Mouse (Mus musculus): Measurements from ENCODE around the gene Sync. TPM values are rescaled to one million over a fixed set of nuclear protein-coding genes. Genes with fewer than 3 reads are reported as not detected.

Sync gene
- polyA plus RNA-seq (2012; rRNA removed) = 0.36 and 0.40 TPM in 2 replicates

- Histone ChIP-seq H3K27me3 (ENCODE audit: control insufficient read depth, insufficient read depth, low read length) (no peaks in the 10 kb centered on the region), H3K36me3 (ENCODE audit: control insufficient read depth, insufficient read depth, low read length) (no peaks in the 10 kb centered on the region), H3K4me3 (ENCODE audit: control insufficient read depth, low read depth, low read length) (peak within 1 kb of the TSS; percentile 77), H3K4me1 (ENCODE audit: control insufficient read depth, insufficient read depth, low read length) (peaks cover 10% of the 10 kb centered on the region), H3K27ac (ENCODE audit: control insufficient read depth, insufficient read depth, low read depth, low read length) (peak within 1 kb of the TSS; percentile 37; the same call in 1 of the 2 replicates)
- TF ChIP-seq POLR2A (IDR thresholded peaks at IDR 0.05; ENCODE audit: control insufficient read depth, low read depth, low read length) (no peak), CTCF (IDR thresholded peaks at IDR 0.05; ENCODE audit: control insufficient read depth, insufficient read depth, insufficient replicate concordance, low read depth, low read length) (no peak)
These were observed at the start of gene Sync for GRCm38 (mm10) chr4:129287472-129287981. Gene Sync, plus strand, starts transcription at chr4:129287617.

- no peak for TF ChIP-seq CTCF (IDR thresholded peaks at IDR 0.05; ENCODE audit: control insufficient read depth, insufficient read depth, insufficient replicate concordance, low read depth, low read length)
- TF ChIP-seq POLR2A (IDR thresholded peaks at IDR 0.05; ENCODE audit: control insufficient read depth, low read depth, low read length) = no peak
- Histone ChIP-seq H3K27ac (ENCODE audit: control insufficient read depth, insufficient read depth, low read depth, low read length) (no peak overlapping the region), H3K36me3 (ENCODE audit: control insufficient read depth, insufficient read depth, low read length) (no peaks in the 10 kb centered on the region), H3K4me3 (ENCODE audit: control insufficient read depth, low read depth, low read length) (no peak overlapping the region; the same call in 1 of the 2 replicates), H3K27me3 (ENCODE audit: control insufficient read depth, insufficient read depth, low read length) (no peaks in the 10 kb centered on the region), H3K4me1 (ENCODE audit: control insufficient read depth, insufficient read depth, low read length) (peaks cover 11% of the 10 kb centered on the region)
These were observed 49.5 kb upstream of the Sync start for GRCm38 (mm10) chr4:129237843-129238441.

GRCm38 (mm10) chr4:129238579-129239016, 48.8 kb upstream of the Sync start:
- H3K4me3 ChIP-seq (ENCODE audit: control insufficient read depth, low read depth, low read length) = peak overlapping the region; percentile 66
- H3K27ac ChIP-seq (ENCODE audit: control insufficient read depth, insufficient read depth, low read depth, low read length) = no peak overlapping the region
- TF ChIP-seq POLR2A (IDR thresholded peaks at IDR 0.05; ENCODE audit: control insufficient read depth, low read depth, low read length) (no peak), CTCF (IDR thresholded peaks at IDR 0.05; ENCODE audit: control insufficient read depth, insufficient read depth, insufficient replicate concordance, low read depth, low read length) (no peak)
- no peaks in the 10 kb centered on the region for H3K27me3 ChIP-seq (ENCODE audit: control insufficient read depth, insufficient read depth, low read length)
- H3K4me1 ChIP-seq (ENCODE audit: control insufficient read depth, insufficient read depth, low read length) = peaks cover 11% of the 10 kb centered on the region
- no peaks in the 10 kb centered on the region for H3K36me3 ChIP-seq (ENCODE audit: control insufficient read depth, insufficient read depth, low read length)

GRCm38 (mm10) chr4:129239075-129239474, 48.3 kb upstream of the Sync start:
- no peak overlapping the region for H3K27ac ChIP-seq (ENCODE audit: control insufficient read depth, insufficient read depth, low read depth, low read length)
- H3K27me3 ChIP-seq (ENCODE audit: control insufficient read depth, insufficient read depth, low read length) = no peaks in the 10 kb centered on the region
- peaks cover 11% of the 10 kb centered on the region for H3K4me1 ChIP-seq (ENCODE audit: control insufficient read depth, insufficient read depth, low read length)
- no peaks in the 10 kb centered on the region for H3K36me3 ChIP-seq (ENCODE audit: control insufficient read depth, insufficient read depth, low read length)
- H3K4me3 ChIP-seq (ENCODE audit: control insufficient read depth, low read depth, low read length) = peak overlapping the region; percentile 46
- TF ChIP-seq CTCF (IDR thresholded peaks at IDR 0.05; ENCODE audit: control insufficient read depth, insufficient read depth, insufficient replicate concordance, low read depth, low read length) = no peak
- no peak for TF ChIP-seq POLR2A (IDR thresholded peaks at IDR 0.05; ENCODE audit: control insufficient read depth, low read depth, low read length)

GRCm38 (mm10) chr4:129241898-129242297, 45.5 kb upstream of the Sync start:
- no peaks in the 10 kb centered on the region for H3K27me3 ChIP-seq (ENCODE audit: control insufficient read depth, insufficient read depth, low read length)
- H3K4me1 ChIP-seq (ENCODE audit: control insufficient read depth, insufficient read depth, low read length) = peaks cover 11% of the 10 kb centered on the region
- H3K4me3 ChIP-seq (ENCODE audit: control insufficient read depth, low read depth, low read length) = no peak overlapping the region
- no peak overlapping the region for H3K27ac ChIP-seq (ENCODE audit: control insufficient read depth, insufficient read depth, low read depth, low read length)
- no peaks in the 10 kb centered on the region for H3K36me3 ChIP-seq (ENCODE audit: control insufficient read depth, insufficient read depth, low read length)
- TF ChIP-seq POLR2A (IDR thresholded peaks at IDR 0.05; ENCODE audit: control insufficient read depth, low read depth, low read length) (no peak), CTCF (IDR thresholded peaks at IDR 0.05; ENCODE audit: control insufficient read depth, insufficient read depth, insufficient replicate concordance, low read depth, low read length) (no peak)

- Histone ChIP-seq H3K27ac (ENCODE audit: control insufficient read depth, insufficient read depth, low read depth, low read length) (no peak overlapping the region), H3K27me3 (ENCODE audit: control insufficient read depth, insufficient read depth, low read length) (no peaks in the 10 kb centered on the region), H3K4me1 (ENCODE audit: control insufficient read depth, insufficient read depth, low read length) (peaks cover 11% of the 10 kb centered on the region), H3K36me3 (ENCODE audit: control insufficient read depth, insufficient read depth, low read length) (no peaks in the 10 kb centered on the region), H3K4me3 (ENCODE audit: control insufficient read depth, low read depth, low read length) (no peak overlapping the region)
- TF ChIP-seq CTCF (IDR thresholded peaks at IDR 0.05; ENCODE audit: control insufficient read depth, insufficient read depth, insufficient replicate concordance, low read depth, low read length) = no peak
These were observed 45.1 kb upstream of the Sync start for GRCm38 (mm10) chr4:129242327-129242726.

- Histone ChIP-seq H3K36me3 (ENCODE audit: control insufficient read depth, insufficient read depth, low read length) (no peaks in the 10 kb centered on the region), H3K4me1 (ENCODE audit: control insufficient read depth, insufficient read depth, low read length) (peaks cover 11% of the 10 kb centered on the region), H3K4me3 (ENCODE audit: control insufficient read depth, low read depth, low read length) (no peak overlapping the region), H3K27ac (ENCODE audit: control insufficient read depth, insufficient read depth, low read depth, low read length) (no peak overlapping the region), H3K27me3 (ENCODE audit: control insufficient read depth, insufficient read depth, low read length) (no peaks in the 10 kb centered on the region)
- TF ChIP-seq POLR2A (IDR thresholded peaks at IDR 0.05; ENCODE audit: control insufficient read depth, low read depth, low read length) = no peak
- TF ChIP-seq CTCF (IDR thresholded peaks at IDR 0.05; ENCODE audit: control insufficient read depth, insufficient read depth, insufficient replicate concordance, low read depth, low read length) = no peak
These were observed 44.7 kb upstream of the Sync start for GRCm38 (mm10) chr4:129242761-129243160.
